Mouse (Mus musculus) liver, adult 10 weeks (tissue): ENCODE measurements around the gene Nfya. TPM values are rescaled to one million over a fixed set of nuclear protein-coding genes. Genes with fewer than 3 reads are reported as not detected.

Experiments used
- polyA plus RNA-seq: library from polyadenylated mRNA; stranded (reverse); fragments of 350-450 nt; fragmentation: Illumina TruSeq; extraction: RNeasy Lipid Tissue Mini Kit (QIAGEN cat#74804); gene quantifications from one replicate; pipeline ENCODE4 v1.2.3, GENCODE M21; 2014; ENCODE audit warnings: low read depth, low replicate concordance

Nfya gene
- 5.0 TPM for polyA plus RNA-seq

DNA sequence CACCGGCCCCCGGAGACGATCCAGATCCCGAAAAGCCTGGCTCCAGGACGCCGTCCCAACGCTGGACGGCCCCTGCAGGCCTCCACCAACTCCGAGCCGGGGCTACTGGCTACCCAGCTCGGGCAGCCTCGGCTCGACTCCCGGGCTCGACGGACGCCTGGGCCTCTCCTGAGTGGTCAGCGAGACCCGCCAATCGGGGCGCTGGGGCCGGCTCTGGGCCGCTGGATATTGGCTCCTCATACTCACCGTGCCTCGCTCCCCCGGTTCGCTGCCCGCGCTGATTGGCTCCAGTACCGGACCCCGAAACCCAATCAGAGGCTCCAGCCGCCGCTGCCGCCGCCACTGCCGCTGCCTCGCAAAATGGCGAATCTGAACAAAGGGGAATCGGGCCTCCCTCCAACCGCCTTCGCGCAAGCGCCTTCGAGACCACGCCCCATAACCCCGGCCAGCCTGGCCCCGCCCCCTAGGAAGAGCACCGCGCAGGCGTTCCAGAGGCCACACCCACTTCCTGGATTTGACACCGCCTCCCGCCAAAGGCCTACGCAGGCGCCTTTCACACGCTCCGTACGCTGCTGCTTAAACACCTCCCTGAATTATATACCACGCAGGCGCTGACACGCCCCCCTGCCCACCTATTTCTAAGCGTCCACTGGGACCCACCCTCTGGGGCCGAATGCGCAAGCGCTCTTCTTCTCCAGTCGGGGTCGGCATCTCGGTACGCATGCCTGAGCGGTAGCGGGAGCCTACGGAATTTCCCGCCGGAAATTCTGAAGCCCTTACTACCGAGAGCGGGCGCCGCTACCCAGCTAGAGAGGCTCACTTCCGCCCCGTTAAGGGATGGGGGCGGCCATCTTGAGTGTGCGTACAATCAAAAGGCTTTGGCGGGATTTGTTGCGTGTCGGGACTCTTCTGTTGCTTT is at the start of gene Nfya, which contains the start of gene Oard1:
TSS of gene Nfya (minus strand) at position 527 of the 919 bp plus-strand sequence.
TSS of gene Oard1 (plus strand) at position 635 of the 919 bp plus-strand sequence.

DNA sequence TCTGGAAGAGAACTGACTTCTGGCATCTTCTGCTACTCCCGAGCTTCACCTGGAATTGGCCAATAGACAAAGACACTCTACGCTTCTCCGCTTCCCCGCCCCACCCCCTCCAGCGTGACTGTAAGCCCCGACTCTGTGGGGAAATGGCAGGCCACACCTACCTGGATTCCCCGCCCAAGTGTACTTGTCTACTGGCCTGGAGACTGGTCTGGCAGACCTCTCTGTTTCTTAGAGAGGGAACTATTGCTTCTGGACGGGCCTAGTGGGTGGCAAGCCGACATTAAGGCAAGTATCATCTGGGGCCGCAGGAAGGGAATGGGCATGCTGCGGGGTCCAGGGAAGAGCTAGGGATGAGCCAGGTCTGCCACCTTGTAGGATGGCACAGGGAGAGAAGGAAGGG is 45.0 kb upstream of the Nfya start, which contains the start of gene Unc5cl:
TSS of gene Unc5cl (plus strand) at position 214 of the 400 bp plus-strand sequence.

DNA sequence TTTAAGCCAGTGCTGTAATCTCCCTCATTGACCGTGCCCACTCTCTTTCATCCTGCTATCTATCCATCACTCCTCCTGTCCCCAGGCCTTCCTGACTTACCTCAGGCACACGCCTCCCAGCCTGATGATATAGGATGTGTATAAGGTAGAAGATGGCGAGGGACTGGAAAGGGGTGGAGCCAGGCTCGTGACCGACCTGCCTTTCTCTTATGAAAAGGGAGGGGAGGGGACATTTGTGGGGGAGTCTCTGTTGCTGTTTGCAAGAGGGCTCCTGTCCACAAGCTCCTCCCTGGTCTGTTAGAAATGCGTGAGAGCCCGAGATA is 41.6 kb upstream of the Nfya start, which contains the start of gene Tspo2:
TSS of gene Tspo2 (minus strand) at position 170 of the 323 bp plus-strand sequence.

DNA sequence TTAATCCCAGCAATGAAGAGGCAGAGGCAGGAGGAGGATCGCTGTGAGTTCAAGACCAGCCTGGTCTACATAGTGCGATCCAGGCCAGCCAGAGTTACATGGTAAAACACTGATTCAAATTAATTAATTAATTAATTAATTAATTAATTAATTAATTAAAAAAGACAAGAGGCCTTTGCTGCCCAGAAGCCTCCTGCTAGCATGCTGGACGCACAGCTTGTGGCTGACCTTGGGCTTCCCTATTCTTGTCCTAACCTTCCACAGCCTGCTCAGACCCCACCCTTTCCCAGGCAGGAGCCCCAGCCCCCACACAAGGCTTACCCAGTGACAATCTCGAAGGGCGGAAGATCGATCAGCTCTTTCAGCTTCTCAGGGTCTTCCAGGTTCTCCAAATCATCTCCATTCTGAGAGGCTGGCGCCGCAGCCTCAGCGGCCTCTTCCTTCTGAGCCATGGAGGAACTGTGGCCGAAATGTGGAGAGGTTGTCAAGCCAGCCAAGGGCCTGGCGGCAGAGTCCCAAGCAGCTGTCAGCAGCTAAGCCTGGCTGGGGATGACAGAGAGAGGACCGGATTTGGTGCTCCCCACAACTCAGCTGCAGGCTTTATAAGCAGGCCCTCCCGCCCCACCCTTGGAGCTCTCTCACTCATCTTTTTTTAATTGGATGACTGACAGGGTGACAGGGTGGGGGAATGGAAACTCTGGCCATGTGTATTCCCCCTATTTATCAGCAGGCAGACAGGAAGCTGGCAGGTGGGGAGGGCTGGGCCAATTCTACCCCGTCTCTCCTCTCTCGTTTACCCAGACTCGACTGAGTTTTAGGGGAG is 22.7 kb upstream of the Nfya start, which contains the start of gene Apobec2:
TSS of gene Apobec2 (minus strand) at position 773 of the 823 bp plus-strand sequence.

DNA sequence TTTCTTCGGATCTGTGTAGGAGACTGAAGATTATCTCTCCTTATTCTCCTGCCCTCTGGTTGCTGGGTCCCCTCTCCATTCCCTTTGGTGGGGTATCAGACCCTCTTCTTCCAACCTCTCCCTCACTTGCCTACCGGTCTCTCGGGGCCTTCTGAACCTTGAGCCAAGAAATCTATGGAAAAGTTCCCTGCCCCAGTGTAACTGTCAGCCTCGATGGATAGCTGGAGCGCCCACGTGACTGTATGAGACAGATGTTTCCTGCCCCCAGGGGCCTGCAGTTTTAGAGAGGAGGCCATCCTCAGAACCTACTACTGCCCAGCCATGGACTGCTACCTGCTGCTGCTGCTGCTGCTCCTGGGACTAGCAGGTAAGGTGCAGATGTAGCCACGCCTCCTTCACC is 50.1 kb downstream of the Nfya start, which contains the start of gene Treml1:
TSS of gene Treml1 (plus strand) at position 301 of the 400 bp plus-strand sequence.

DNA sequence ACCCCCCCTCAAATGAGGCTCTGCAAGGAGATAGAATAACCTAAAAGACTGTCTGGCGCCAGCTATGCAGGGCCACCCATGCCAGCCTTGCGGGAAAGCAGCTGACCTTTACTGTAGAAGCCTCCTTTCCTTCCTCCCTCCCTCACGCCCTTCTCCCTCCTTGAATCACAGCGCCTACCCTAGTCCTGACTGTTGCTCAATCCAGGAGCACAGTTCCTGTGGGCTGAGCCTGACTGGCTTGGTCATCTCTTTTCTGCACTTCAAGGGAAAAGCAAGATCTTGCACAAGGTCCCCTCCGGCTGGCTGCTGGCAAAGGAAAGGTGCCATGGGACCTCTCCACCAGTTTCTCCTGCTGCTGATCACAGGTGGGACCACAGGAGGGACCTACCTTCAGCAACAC is 63.5 kb downstream of the Nfya start, which contains the start of gene Trem2:
TSS of gene Trem2 (plus strand) at position 171 of the 400 bp plus-strand sequence.

Other genes with a start within 250 kb of the Nfya start
- 0.48 TPM for gene A530064D06Rik, start 242.6 kb downstream of the Nfya start, polyA plus RNA-seq
- not detected for gene Trem1, start 177.1 kb downstream of the Nfya start, polyA plus RNA-seq
- not detected for gene Trem3, start 162.1 kb downstream of the Nfya start, polyA plus RNA-seq
- 2.3 TPM for gene Treml4, start 145.6 kb downstream of the Nfya start, polyA plus RNA-seq
- gene Treml2, start 110.4 kb downstream of the Nfya start, polyA plus RNA-seq, result not detected
- 0.40 TPM for gene B430306N03Rik, start 93.8 kb downstream of the Nfya start, polyA plus RNA-seq
- not detected for gene Trem2, start 63.5 kb downstream of the Nfya start, polyA plus RNA-seq
- not detected for gene Treml1, start 50.0 kb downstream of the Nfya start, polyA plus RNA-seq
- 38.1 TPM for gene Oard1, start 108 bp upstream of the Nfya start, polyA plus RNA-seq
- gene Apobec2, start 23.0 kb upstream of the Nfya start, polyA plus RNA-seq, result not detected
- not detected for gene Tspo2, start 41.6 kb upstream of the Nfya start, polyA plus RNA-seq
- gene Unc5cl, start 45.0 kb upstream of the Nfya start, polyA plus RNA-seq, result not detected